9 mouse cellular contexts compared by ENCODE assay signal in genomic region chr15:99787625-99788120, GRCm38 (mm10). TPM values are rescaled to one million over a fixed set of nuclear protein-coding genes. Genes with fewer than 3 reads are reported as not detected.
DNase-seq lines count a peak whose midpoint lies in the region; ATAC-seq and TF ChIP-seq lines count a peak whose summit lies in the region.
"Had no signal": no experiment of that assay in that cellular context is flagged by ENCODE, and none has a peak within 500 bp of the region (broad histone marks: within the 10 kb centered on the region; RNA-seq: fewer than 3 reads in every experiment).

No protein-coding gene starts in this region.

- peak; percentile 32 for DNase-seq in adrenal gland, postnatal 14 days
- no peak for DNase-seq in adrenal gland, postnatal 25 days
- DNase-seq in midbrain, embryonic 14.5 days = peak; percentile 35
- peak; percentile 23 to 28 for DNase-seq in heart, postnatal 14 days
- DNase-seq in midbrain, postnatal 0 days (ENCODE audit: low spot score) = peak; percentile 74
- no peak for DNase-seq in adrenal gland, postnatal 4 days (ENCODE audit: low spot score in 2 of 2)

- no peaks in the 10 kb centered on the region for H3K27me3 ChIP-seq in midbrain, embryonic 14.5 days (ENCODE audit: control insufficient read depth, insufficient read depth, low read length)
- H3K27me3 ChIP-seq in midbrain, embryonic 13.5 days = no peaks in the 10 kb centered on the region
- no peaks in the 10 kb centered on the region for H3K27me3 ChIP-seq in midbrain, postnatal 0 days (ENCODE audit: insufficient read depth, low read length)
- H3K27me3 ChIP-seq: limb, embryonic 12.5 days had no signal

- H3K36me3 ChIP-seq in midbrain, embryonic 14.5 days (ENCODE audit: control insufficient read depth, insufficient read depth, low read length) = no peaks in the 10 kb centered on the region
- H3K36me3 ChIP-seq in midbrain, embryonic 13.5 days = peaks cover 9% of the 10 kb centered on the region; the same call in 1 of the 2 replicates
- H3K36me3 ChIP-seq in midbrain, postnatal 0 days (ENCODE audit: insufficient read depth, low read length) = peaks cover 5% of the 10 kb centered on the region; the same call in 1 of the 2 replicates

- no peak overlapping the region for H3K27ac ChIP-seq in midbrain, embryonic 14.5 days (replicated peaks; ENCODE audit: low read depth, low read length)
- H3K27ac ChIP-seq in midbrain, embryonic 13.5 days = no peak overlapping the region
- H3K27ac ChIP-seq in midbrain, postnatal 0 days (ENCODE audit: low read depth, low read length) = 0 out of 2 replicates have a peak overlapping the region, but pooled peaks have one; percentile 21
- H3K27ac ChIP-seq: limb, embryonic 12.5 days had no signal

- H3K4me3 ChIP-seq in midbrain, embryonic 14.5 days (replicated peaks; ENCODE audit: low read depth, low read length) = no peak overlapping the region
- H3K4me3 ChIP-seq in midbrain, embryonic 13.5 days (replicated peaks) = no peak overlapping the region
- H3K4me3 ChIP-seq in midbrain, postnatal 0 days (ENCODE audit: low read depth, low read length) = no peak overlapping the region
- H3K4me3 ChIP-seq: limb, embryonic 12.5 days had no signal

- no peak for TF ChIP-seq CTCF in midbrain, postnatal 0 days (IDR thresholded peaks at IDR 0.05)

- H3K4me2 ChIP-seq in midbrain, embryonic 14.5 days (ENCODE audit: low read length) = no peak overlapping the region
- H3K4me2 ChIP-seq in midbrain, embryonic 13.5 days (replicated peaks) = no peak overlapping the region
- H3K4me2 ChIP-seq in midbrain, postnatal 0 days (ENCODE audit: low read depth, low read length, poor library complexity, severe bottlenecking) = no peak overlapping the region
- H3K4me2 ChIP-seq: limb, embryonic 12.5 days had no signal

- H3K9ac ChIP-seq in midbrain, embryonic 14.5 days (replicated peaks; ENCODE audit: low read length) = no peak overlapping the region
- no peak overlapping the region for H3K9ac ChIP-seq in midbrain, embryonic 13.5 days (replicated peaks)
- H3K9ac ChIP-seq in midbrain, postnatal 0 days (replicated peaks; ENCODE audit: low read length, poor library complexity, severe bottlenecking) = no peak overlapping the region; the same call in 1 of the 2 replicates
- H3K9ac ChIP-seq: limb, embryonic 12.5 days had no signal

- H3K9me3 ChIP-seq in midbrain, embryonic 14.5 days (ENCODE audit: control insufficient read depth, low read length) = no peaks in the 10 kb centered on the region
- no peaks in the 10 kb centered on the region for H3K9me3 ChIP-seq in midbrain, embryonic 13.5 days
- H3K9me3 ChIP-seq in midbrain, postnatal 0 days (ENCODE audit: low read length) = no peaks in the 10 kb centered on the region
- H3K9me3 ChIP-seq: limb, embryonic 12.5 days had no signal

- intact Hi-C loops in heart, postnatal 14 days (cut with DNase I) = no loop called here

- H3K4me1 ChIP-seq in midbrain, embryonic 14.5 days (ENCODE audit: control insufficient read depth, insufficient read depth, low read length) = no peaks in the 10 kb centered on the region
- H3K4me1 ChIP-seq in midbrain, embryonic 13.5 days (replicated peaks) = 0 out of 2 replicates have a peak, but pooled peaks cover 4% of the 10 kb centered on the region
- H3K4me1 ChIP-seq in midbrain, postnatal 0 days (ENCODE audit: insufficient read depth, low read length) = peaks cover 2% of the 10 kb centered on the region; the same call in 1 of the 2 replicates
- H3K4me1 ChIP-seq: limb, embryonic 12.5 days had no signal

- ATAC-seq in midbrain, embryonic 14.5 days (ENCODE audit: low FRiP score, low TSS enrichment) = no peak
- ATAC-seq in midbrain, embryonic 13.5 days = no peak
- ATAC-seq in midbrain, postnatal 0 days (ENCODE audit: low FRiP score) = no peak
- ATAC-seq in megakaryocyte progenitor cell, adult 5-6 weeks (replicated peaks; ENCODE audit: poor library complexity) = no peak

- 80% methylated on average over 9 of the region's 9 CpGs for WGBS in midbrain, embryonic 14.5 days
- 81% methylated on average over 9 of the region's 9 CpGs for WGBS in midbrain, embryonic 13.5 days
- WGBS in midbrain, postnatal 0 days = 67% methylated on average over 9 of the region's 9 CpGs

RNA-seq across cellular contexts. Expression of gene Cers5, which starts 15.0 kb away (rescaled TPM):
- 40.9 and 42.7 TPM in 2 replicates for total RNA-seq in adrenal gland, postnatal 14 days (2021)
- 47.5 and 61.7 TPM in 2 replicates for total RNA-seq in adrenal gland, postnatal 25 days (2021)
- 70.9 and 74.5 TPM in 2 replicates for polyA plus RNA-seq in midbrain, embryonic 14.5 days (2014; fragmentation: Nextera tagmentation; extraction: Ambion mirVana)
- polyA plus RNA-seq in midbrain, embryonic 13.5 days (2015; fragmentation: Nextera tagmentation; extraction: Ambion mirVana) = 58.4 and 61.1 TPM in 2 replicates
- total RNA-seq in heart, postnatal 14 days (2021) = 10 to 100 TPM; 24.8 to 27.3 TPM
- total RNA-seq in midbrain, postnatal 0 days (2014; rRNA removed) = 93.5 and 94.2 TPM in 2 replicates
- polyA plus RNA-seq in midbrain, postnatal 0 days (2015; fragmentation: Nextera tagmentation; extraction: Ambion mirVana) = 75.8 and 76.8 TPM in 2 replicates
- total RNA-seq in megakaryocyte progenitor cell, adult 5-6 weeks (2015) = 42.9 and 49.4 TPM in 2 replicates
- 20.6 and 23.0 TPM in 2 replicates for total RNA-seq in megakaryocyte progenitor cell, adult 5-6 weeks (2017)
- 10 to 100 TPM; 54.3 to 57.0 TPM for total RNA-seq in adrenal gland, postnatal 4 days (2021)

Comparison
In these comparisons a context has a peak if more than half of its experiments do, and no peak if none do; other contexts are left out.
1. DNase-seq: peak in adrenal gland, postnatal 14 days (single experiment), midbrain, embryonic 14.5 days (single experiment), heart, postnatal 14 days (2 of 2) and midbrain, postnatal 0 days (single experiment); none in adrenal gland, postnatal 25 days (single experiment) and adrenal gland, postnatal 4 days (0 of 2).